Mouse (Mus musculus) kidney, adult 2 months (tissue): ENCODE measurements at regions not wholly inside any gene's neighbourhood (a gene's known extent, or its start where the extent isn't known, plus 50 kb on each side); places are given as distances from the start of the nearest gene placed in this dataset.

Experiments used
- DNase-seq: peaks from one replicate; pipeline ENCODE4 v3.0.0; 2021
- H3K27ac ChIP-seq: fragments of 200-500 bp; 2 replicates; pipeline ENCODE4 v1.5.1; 2012; ENCODE audit warnings: low read depth, low read length, control low read depth, inconsistent platforms; ENCODE audit not compliant: insufficient read depth
- H3K27me3 ChIP-seq: fragments of 200-500 bp; replicated peaks from 2 replicates; pipeline ENCODE4 v1.6.1; 2012; ENCODE audit warnings: mild to moderate bottlenecking, moderate library complexity, low read length, inconsistent platforms; ENCODE audit not compliant: control insufficient read depth, insufficient read depth
- H3K36me3 ChIP-seq: fragments of 200-500 bp; 2 replicates; pipeline ENCODE4 v1.6.1; 2012; ENCODE audit warnings: mild to moderate bottlenecking, moderate library complexity, low read length, inconsistent platforms; ENCODE audit not compliant: control insufficient read depth, insufficient read depth
- H3K4me1 ChIP-seq: fragments of 200-500 bp; 2 replicates; pipeline ENCODE4 v1.6.1; 2011; ENCODE audit warnings: low read length; ENCODE audit not compliant: control insufficient read depth, insufficient read depth
- H3K4me3 ChIP-seq: fragments of 200-500 bp; 2 replicates; pipeline ENCODE4 v1.5.1; 2011; ENCODE audit warnings: mild to moderate bottlenecking, low read depth, low read length, control low read depth; ENCODE audit not compliant: insufficient read depth
- CTCF ChIP-seq: fragments of 200-500 bp; conservative IDR thresholded peaks from 2 replicates; pipeline ENCODE4 v1.5.1; 2011; ENCODE audit warnings: low read depth, mild to moderate bottlenecking, control low read depth, low read length, moderate library complexity, mixed read lengths; ENCODE audit not compliant: insufficient read depth, insufficient read length
- POLR2A ChIP-seq: fragments of 200-500 bp; IDR thresholded peaks from one replicate; pipeline ENCODE4 v1.6.1; 2011; ENCODE audit warnings: low read depth, low read length, control low read depth
- WGBS: fragments of 180-500 bp; shearing (Covaris S2); methylation state at CpG from one replicate; pipeline ENCODE4 v1.1.7; 2018; 5-methylcytosine and 5-hydroxymethylcytosine counted together

DNA sequence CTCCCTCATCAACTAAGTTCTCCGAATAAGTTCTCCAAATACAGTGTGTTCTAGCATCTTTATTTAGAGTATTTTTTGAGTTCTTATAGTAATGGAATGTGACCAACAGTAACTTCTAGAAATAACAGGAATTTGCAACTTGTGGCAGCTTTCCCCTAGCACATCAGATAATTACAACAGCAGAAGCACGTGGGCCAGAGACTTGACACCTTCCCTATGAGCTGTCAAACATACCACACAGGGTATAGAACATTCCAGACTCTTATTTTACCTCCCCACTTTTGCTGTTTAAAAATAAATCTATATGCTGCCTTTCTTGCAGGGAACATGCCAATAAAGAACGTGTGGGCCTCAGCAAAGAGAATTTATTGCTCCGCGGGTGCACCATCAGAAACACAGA lies 77.4 kb upstream of the Commd8 start:
- peaks cover 8% of the 10 kb centered on the region for H3K36me3 ChIP-seq
- no peak overlapping the region for H3K27ac ChIP-seq
- TF ChIP-seq POLR2A = no peak
- TF ChIP-seq CTCF = no peak
- WGBS = 84% methylated on average over 5 of the region's 5 CpGs
- no peaks in the 10 kb centered on the region for H3K27me3 ChIP-seq
- no peaks in the 10 kb centered on the region for H3K4me1 ChIP-seq
- DNase-seq = no peak
- H3K4me3 ChIP-seq = no peak overlapping the region

GRCm38 (mm10) chr5:72244134-72244533 lies 76.1 kb upstream of the Commd8 start:
- 65% methylated on average over 3 of the region's 3 CpGs for WGBS
- TF ChIP-seq POLR2A (no peak), CTCF (peak; percentile 29; the same call in 1 of the 2 replicates)
- no peak overlapping the region for H3K4me3 ChIP-seq
- DNase-seq = peak; percentile 56
- H3K27ac ChIP-seq = no peak overlapping the region
- no peaks in the 10 kb centered on the region for H3K4me1 ChIP-seq
- peaks cover 10% of the 10 kb centered on the region for H3K36me3 ChIP-seq
- H3K27me3 ChIP-seq = no peaks in the 10 kb centered on the region

DNA sequence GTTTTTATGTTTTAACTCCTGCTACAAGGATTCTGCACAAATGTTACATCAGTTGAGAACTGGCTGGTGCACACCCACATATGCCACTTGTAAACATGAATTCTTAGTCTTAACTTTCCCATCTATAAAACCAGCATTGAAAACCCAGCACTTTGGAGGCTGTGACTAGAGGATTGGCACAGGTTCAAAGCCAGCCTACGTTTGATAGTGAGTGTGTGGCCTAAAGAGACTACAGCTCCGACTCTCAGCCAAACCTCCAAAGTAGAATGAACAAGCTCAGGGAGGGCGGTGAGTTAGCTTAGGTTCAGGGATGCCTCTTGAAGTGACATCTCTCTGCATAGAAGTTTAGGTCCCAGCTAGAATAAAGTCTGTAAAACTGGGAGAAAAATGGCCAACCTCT lies 75.0 kb upstream of the Commd8 start:
- 67% methylated on average over 3 of the region's 3 CpGs for WGBS
- no peak for DNase-seq
- H3K4me1 ChIP-seq = no peaks in the 10 kb centered on the region
- H3K27me3 ChIP-seq = no peaks in the 10 kb centered on the region
- no peak overlapping the region for H3K27ac ChIP-seq
- H3K36me3 ChIP-seq = peaks cover 10% of the 10 kb centered on the region
- no peak for TF ChIP-seq CTCF
- no peak for TF ChIP-seq POLR2A
- H3K4me3 ChIP-seq = no peak overlapping the region

- no peaks in the 10 kb centered on the region for H3K4me1 ChIP-seq
- no peaks in the 10 kb centered on the region for H3K27me3 ChIP-seq
- H3K4me3 ChIP-seq = no peak overlapping the region
- no peak overlapping the region for H3K27ac ChIP-seq
- DNase-seq = no peak
- TF ChIP-seq CTCF = no peak
- H3K36me3 ChIP-seq = peaks cover 7% of the 10 kb centered on the region
- 80% methylated on average over 3 of the region's 3 CpGs for WGBS
Observed at GRCm38 (mm10) chr5:72241451-72241850, 73.5 kb upstream of the Commd8 start.

DNA sequence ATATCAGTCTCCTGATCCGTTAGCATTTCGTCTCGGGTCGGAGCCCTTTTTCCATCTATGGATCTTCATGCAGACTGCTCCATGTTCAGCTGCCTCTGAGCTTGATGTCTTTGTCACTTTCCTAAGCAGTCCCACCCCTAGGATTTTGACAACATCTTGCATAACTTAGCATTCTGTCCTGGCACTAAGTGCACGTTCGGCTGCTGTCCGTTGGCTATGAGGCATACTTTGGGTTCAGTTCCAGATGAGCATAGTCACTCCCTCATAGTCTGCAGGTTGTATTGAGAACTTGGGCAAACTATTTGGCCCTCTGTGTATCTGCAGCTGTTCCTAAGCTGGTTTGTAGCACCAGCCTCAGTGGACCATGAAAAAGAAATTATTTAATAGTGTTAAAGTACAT lies 72.3 kb upstream of the Commd8 start:
- 84% methylated on average over 7 of the region's 7 CpGs for WGBS
- H3K27ac ChIP-seq = no peak overlapping the region
- TF ChIP-seq CTCF (no peak), POLR2A (no peak)
- H3K4me3 ChIP-seq = no peak overlapping the region
- no peaks in the 10 kb centered on the region for H3K4me1 ChIP-seq
- no peaks in the 10 kb centered on the region for H3K27me3 ChIP-seq
- no peak for DNase-seq
- peaks cover 7% of the 10 kb centered on the region for H3K36me3 ChIP-seq

DNA sequence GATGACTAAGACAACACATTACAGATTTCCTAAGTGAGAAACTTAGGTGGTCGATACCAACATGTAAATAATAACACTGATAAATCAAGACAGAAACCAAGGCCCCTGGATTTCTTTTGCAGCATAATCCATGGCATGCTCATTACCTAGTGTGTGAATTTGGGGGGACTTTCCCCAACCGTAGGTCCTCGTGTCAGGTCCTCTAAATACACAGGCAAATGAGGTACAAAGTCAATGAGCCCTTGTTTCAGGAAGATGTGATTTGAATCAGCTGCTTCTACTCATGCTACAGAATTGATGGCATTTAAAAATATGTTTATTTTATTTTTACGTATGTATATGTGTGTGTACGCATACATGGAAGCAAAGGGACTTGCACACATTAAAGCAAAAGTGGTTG lies 59.0 kb upstream of the Commd8 start:
- peaks cover 3% of the 10 kb centered on the region; the same call in 1 of the 2 replicates for H3K4me1 ChIP-seq
- TF ChIP-seq CTCF = no peak
- H3K36me3 ChIP-seq = peaks cover 1% of the 10 kb centered on the region
- H3K27me3 ChIP-seq = no peaks in the 10 kb centered on the region
- H3K27ac ChIP-seq = no peak overlapping the region
- DNase-seq = no peak
- no peak overlapping the region for H3K4me3 ChIP-seq
- WGBS = 91% methylated on average over 5 of the region's 5 CpGs

- no peak for TF ChIP-seq CTCF
- no peak for TF ChIP-seq POLR2A
- Histone ChIP-seq H3K4me1 (peaks cover 3% of the 10 kb centered on the region; the same call in 1 of the 2 replicates), H3K36me3 (peaks cover 1% of the 10 kb centered on the region; the same call in 1 of the 2 replicates), H3K27ac (no peak overlapping the region), H3K4me3 (no peak overlapping the region), H3K27me3 (no peaks in the 10 kb centered on the region)
- no peak for DNase-seq
- 81% methylated on average over 13 of the region's 13 CpGs for WGBS
Observed at GRCm38 (mm10) chr5:72225576-72226298, 57.7 kb upstream of the Commd8 start.

DNA sequence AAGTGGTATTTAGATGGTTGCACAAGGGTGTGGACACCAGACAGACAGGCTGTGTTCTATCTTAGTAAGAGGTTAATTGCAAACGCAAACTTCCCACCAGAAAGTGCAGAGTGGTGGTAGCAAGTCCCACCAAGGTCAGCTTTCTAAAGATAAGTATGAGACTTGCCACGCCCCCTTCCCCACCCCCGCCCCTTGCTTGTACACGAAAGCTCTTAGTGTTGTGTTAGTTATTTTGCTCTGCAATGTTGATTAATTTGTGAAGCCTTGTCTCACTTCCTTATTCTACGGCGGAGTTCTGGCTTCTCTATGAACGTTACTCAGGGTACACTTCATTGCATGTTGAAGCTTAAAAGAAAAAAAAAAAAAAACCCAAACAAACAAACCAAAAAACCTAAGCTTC lies 57.1 kb upstream of the Commd8 start:
- Histone ChIP-seq H3K36me3 (peaks cover 1% of the 10 kb centered on the region; the same call in 1 of the 2 replicates), H3K27me3 (no peaks in the 10 kb centered on the region), H3K27ac (no peak overlapping the region), H3K4me1 (peaks cover 3% of the 10 kb centered on the region; the same call in 1 of the 2 replicates), H3K4me3 (no peak overlapping the region)
- no peak for DNase-seq
- TF ChIP-seq CTCF (no peak), POLR2A (no peak)
- WGBS = 47% methylated on average over 7 of the region's 7 CpGs
